Mouse (Mus musculus) kidney, adult 9 months (tissue): Measurements from ENCODE around the gene L3mbtl3.
A peak's percentile ranks its signal among the peaks of the same experiment; 100 is the strongest.

Experiments used
- DNase-seq: peaks from one replicate; pipeline ENCODE4 v3.0.0; 2022

The L3mbtl3 gene

DNA sequence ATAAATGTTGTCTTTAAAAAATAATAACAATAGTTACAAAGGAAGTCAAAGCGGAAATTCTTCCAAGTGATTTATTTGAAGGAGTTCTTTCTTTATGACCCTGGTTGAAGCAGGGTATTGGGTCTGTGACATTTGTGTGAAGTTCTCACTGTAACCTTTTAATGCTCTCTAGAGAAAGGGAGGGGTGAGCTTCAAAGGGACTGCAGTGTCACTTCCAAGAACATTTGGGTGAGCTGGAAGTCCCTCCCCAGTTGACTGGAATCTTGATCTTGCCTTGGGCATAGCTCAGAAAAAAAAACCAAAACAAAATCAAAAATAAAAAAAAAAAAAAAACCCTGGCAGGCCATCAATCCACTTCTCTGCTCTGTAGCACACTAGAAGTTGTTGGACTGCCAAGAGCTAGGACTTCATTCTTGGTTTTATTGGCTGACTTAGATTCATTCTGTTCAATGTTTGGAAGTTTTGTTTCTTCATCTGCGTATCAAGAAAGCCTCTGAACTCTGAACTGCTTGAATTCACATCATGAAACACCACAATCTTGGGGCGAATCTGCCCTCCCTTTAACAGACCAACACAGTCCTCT lies 143.6 kb downstream of the L3mbtl3 start:
- DNase-seq: peak; percentile 2

GRCm38 (mm10) chr10:26229488-26229887 lies 146.3 kb downstream of the L3mbtl3 start, which contains the start of gene Samd3:
Gene Samd3 (plus strand): TSS chr10:26229707.
- no peak for DNase-seq

DNA sequence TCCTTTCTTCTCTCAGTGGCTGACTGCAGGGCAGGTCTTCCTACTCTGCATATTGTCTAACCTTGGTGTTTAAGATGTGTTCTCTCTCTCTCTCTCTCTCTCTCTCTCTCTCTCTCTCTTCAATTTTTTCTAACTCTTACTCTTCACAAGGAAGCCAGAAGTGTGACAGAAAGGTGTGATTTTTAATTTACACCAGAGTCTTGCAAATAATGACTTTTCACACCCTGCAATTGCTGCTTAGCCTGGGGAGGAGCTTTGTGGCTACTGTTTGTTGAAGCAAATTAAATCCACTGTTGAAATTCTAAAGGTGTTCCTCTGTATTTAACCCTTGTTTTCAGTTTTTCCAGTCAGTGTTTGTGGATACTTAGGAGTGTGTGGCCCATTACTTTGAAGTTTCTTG lies 147.6 kb downstream of the L3mbtl3 start:
- DNase-seq: no peak

GRCm38 (mm10) chr10:26226734-26227133 lies 149.0 kb downstream of the L3mbtl3 start:
- no peak for DNase-seq

- no peak for DNase-seq
Observed at GRCm38 (mm10) chr10:26226241-26226640, 149.5 kb downstream of the L3mbtl3 start.
